Mouse (Mus musculus): ENCODE measurements around the gene Dgkg. TPM values are rescaled to one million over a fixed set of nuclear protein-coding genes. Genes with fewer than 3 reads are reported as not detected.

The Dgkg gene
- total RNA-seq, 2 experiments from 2014 or later: 31.0 to 44.2 TPM

DNA sequence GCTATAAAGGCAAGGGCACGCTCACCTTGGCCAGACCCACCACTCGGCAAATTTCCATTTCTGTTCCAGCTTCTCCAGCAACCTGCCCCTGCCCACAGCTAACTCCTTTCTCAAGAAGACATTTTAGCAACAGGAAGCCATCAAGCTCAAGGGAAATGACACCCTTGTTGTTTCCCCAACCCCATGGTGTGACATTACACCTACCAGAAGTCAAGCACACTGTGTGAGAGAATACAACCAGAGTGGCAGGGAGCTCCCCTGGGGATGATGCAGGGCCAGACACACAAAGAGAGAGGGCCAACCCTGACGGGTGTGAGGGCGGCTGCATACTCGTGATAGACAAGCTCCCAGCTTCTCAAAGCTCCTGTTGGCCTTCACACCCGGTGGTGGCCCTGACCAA is 49.0 kb downstream of the Dgkg start:
- no peak for DNase-seq (ENCODE audit: low spot score in 2 of 2)
- intact Hi-C loops (cut with DNase I): no loop called here

DNA sequence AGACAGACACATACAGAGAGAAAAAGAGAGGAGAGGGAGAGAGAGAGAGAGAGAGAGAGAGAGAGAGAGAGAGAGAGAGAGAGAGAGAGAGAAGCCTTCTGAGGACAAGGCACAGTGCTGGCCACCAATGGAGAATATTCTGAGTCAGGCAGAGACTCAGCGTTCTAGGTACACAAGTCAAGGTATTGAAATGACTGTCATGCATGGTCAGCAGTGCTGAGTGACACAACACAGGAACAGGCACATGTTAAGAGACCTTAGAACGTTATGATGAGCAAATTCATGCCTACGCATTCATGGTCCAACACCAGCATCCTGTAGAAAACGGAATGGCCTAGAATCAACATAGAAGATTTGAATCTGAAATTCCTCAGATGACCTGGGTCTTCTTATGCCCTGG is 50.0 kb downstream of the Dgkg start:
- no peak for DNase-seq (ENCODE audit: low spot score in 2 of 2)
- intact Hi-C loops (cut with DNase I): no loop called here

DNA sequence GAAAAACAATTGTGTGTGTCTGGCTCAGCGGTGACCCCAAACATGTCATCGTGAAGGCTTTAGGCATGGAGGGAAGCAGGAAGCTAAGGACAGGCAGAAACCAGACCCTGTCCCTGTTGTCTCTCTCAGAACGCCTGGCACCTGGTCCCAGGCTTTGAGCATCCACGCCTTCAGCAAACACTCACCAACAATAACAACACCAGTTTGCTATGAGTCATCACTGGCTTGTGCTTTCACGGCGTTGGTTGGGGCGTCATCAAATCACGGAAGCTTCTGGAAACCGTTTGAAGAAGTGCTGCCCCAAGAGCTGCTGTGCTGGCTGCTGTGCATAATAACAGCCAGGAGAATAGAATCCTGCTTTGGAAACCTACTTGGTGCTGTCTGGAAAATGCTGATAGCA is 54.6 kb downstream of the Dgkg start:
- intact Hi-C loops (cut with DNase I): no loop called here
- DNase-seq (ENCODE audit: low spot score in 2 of 2): no peak

DNA sequence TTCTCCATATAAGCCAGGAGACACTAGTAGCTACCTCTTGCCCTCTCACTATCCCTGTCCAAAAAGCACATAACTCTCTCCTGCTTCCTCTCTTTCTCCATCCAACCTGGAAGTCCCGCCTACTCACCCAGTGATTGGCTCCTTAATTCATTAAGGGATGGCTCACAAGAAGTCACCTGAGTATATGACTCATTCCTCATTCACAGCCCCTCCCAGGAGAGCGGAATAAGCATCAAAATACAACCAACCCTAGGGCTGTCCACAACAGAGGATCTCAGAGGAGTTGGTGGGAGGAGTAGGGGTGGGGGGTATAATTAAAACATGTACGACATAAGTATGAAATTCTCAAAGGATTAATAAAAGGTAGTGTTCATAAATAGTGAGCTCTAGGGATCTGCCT is 55.3 kb downstream of the Dgkg start:
- no peak for DNase-seq (ENCODE audit: low spot score in 2 of 2)

DNA sequence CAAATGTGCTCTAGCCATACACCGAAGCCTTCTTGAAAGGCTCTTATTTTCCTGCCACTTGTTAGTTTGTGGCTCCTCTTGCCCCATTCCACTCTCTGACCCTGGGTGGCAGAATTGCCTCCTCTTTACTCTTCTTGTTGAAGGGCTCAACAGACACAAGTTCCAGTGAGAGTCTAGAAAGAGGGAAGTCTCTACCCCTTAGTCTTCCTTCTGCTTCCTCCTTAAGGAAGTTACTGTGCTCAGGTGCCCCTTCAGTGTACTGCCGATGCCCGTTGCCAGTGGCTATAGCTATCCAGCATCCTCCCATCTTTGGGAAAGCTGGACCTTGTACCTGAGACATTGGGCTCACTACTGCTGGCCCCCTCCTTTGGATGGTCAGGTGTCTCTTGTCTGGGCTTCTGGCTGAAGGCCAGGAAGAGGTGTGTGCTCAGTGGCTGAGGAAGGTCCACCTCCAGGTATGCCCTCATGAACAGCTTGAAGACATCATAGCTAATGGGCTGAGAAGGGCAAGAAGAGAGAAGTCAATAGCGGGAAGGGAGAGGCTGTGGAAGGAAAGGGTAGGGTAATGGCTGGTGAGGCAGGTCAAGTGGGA is 56.8 kb downstream of the Dgkg start:
- intact Hi-C loops (cut with DNase I): no loop called here
- no peak for DNase-seq (ENCODE audit: low spot score in 2 of 2)

More for the DNA sequence above, 55.3 kb downstream of the Dgkg start:
- intact Hi-C loops (cut with DNase I): no loop called here

DNA sequence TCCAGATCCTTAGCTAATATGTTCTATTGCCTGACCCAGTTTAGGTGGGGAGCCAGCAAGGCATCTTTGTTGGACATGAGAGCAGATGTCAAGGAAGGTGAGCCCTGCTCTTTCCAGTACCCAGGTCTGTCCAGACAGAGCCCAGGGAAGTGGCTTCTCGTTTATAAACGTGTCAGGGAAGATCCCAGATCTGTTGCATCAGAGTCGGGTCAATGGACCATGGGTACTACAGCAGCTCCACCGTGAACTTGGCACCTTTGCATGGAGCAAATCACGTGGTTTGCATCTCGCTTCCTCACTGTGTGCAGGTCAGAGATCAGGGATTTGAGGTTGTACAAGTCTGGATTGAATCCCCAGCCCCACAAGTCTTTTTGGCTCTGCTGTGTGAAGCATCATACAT is 58.3 kb downstream of the Dgkg start:
- intact Hi-C loops (cut with DNase I): no loop called here
- DNase-seq (ENCODE audit: low spot score in 2 of 2): no peak

DNA sequence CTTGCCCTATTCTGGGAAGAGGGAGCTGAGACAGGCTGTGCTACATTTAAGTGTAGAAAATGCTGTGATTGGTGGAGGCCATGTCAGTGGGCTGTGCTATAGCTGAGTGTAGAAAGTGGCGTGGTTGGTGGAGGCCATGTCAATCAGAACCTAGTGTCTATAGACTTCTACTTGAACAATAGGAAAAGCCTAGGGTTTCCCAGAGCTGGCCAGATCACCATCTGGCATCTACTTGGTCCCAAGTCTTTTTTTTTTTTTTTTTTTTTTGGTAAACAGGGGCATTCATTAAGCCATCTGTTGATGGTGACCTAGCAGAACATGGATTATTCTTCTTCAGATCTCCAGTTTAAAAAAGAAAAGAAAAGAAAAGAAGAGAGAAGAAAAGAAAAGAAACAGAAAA is 60.6 kb downstream of the Dgkg start:
- intact Hi-C loops (cut with DNase I): no loop called here
- no peak for DNase-seq (ENCODE audit: low spot score in 2 of 2)

DNA sequence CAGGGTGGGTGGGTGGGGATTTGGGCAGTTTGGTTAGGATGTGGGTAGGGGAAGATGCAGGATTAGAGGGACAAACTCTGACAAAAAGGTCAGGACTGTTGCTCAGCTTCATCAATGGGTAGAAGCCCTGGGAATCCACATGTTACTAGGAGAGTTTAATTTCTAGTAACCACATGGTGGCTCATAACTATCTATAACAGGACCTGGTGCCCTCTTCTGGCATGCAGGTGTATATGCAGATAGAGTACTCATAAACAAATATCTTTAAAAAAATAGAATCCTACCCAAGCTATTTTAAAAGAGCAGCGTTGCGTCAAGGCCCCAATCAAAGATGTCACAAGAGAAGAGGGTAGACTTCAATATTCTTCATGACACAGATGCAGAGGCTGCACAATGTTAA is 63.1 kb downstream of the Dgkg start:
- no peak for DNase-seq (ENCODE audit: low spot score in 2 of 2)
- intact Hi-C loops (cut with DNase I): no loop called here

DNA sequence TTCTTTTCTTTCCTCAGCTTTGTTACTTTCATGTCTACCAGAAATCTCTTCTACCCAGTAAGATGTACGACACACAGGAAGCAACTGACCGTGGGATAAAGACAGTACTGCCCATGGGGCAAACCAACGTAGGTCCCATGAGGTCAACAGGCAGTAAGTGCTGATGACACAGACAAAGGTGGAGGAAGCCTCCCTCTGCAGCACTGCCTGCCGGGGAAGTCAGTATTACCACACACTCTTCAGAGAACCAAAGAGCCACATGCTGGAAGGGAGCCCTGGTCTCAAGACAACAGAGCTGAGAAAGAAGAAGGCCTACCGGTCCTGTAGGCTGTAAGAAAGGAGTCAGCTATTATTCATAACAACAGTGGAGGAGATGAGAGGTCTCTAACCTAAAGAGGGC is 67.4 kb downstream of the Dgkg start:
- intact Hi-C loops (cut with DNase I): no loop called here
- DNase-seq (ENCODE audit: low spot score in 2 of 2): no peak

DNA sequence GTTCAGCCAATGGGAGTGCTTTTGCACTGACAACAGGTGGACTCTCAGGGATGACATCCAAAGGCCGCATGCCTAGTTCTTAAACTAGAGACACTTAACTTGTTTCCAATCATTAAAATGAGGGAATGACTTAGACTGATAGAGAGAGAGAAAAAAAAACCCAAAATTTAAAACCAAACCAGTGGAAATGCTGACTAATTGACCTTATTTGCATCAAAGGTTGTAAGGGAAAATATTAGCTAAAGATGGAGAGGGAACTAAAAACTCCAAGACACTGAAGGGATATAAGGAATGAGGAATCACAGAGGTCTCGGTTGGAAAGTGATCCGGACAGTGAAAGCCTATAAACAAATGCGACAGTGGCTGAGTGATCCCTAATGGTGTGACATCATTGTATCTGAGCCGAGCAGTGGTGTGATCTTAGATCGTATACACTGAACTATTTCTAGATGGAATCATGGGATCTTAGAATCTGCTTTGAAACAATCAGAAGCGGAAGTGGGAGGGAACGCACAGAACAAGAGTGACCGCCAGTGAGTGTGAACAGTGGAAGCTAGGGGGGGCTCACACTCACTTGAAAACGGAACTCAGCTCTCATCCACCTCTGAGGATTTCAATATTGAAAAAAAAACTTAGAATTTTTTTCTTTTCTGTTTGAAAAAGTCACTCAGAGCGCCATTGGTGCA is 70.7 kb downstream of the Dgkg start:
- no peak for DNase-seq (ENCODE audit: low spot score in 2 of 2)
- intact Hi-C loops (cut with DNase I): no loop called here

DNA sequence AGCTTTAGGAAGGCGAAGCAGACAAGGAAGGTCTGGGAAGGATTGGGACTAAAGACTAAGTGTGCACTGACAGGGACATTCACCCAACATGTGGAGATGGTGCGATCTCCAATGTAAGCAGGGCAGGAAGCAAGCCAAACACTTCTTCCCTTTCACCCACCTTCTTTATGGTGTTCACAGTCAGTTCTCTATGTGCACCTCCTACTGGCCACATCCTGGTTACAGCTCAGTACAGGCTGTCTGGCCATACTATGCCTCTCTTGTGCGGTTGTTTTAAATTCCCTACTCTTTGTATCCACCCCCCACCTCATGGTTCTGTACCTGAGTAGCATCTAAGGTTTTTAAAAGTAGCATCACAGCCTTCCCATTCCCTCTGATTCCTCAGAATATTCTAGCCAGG is 71.5 kb downstream of the Dgkg start:
- intact Hi-C loops (cut with DNase I): no loop called here
- no peak for DNase-seq (ENCODE audit: low spot score in 2 of 2)

DNA sequence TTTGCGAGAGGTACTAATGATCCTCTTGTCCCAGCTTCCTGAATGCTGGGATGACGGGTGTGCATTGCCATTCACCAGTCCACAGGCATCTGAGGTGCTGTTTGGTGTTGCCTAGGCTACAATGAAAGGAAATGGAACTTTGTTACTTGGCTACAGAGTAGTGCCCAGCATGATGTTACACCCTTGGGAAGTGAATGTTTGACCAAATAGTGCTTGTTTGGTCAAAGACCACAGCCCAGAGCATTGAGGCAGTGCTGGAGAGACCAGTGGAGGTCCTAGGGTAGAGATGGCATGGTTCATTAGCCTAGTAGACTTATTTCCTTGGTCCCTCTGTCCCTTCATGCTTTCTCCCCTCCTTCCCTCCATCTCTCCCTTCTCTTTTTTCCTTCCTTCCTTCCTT is 73.6 kb downstream of the Dgkg start:
- no peak for DNase-seq (ENCODE audit: low spot score in 2 of 2)
- intact Hi-C loops (cut with DNase I): loop anchor here (5.0 kb wide), 1 partner anchor 224 kb away; no protein-coding TSS in a partner anchor

DNA sequence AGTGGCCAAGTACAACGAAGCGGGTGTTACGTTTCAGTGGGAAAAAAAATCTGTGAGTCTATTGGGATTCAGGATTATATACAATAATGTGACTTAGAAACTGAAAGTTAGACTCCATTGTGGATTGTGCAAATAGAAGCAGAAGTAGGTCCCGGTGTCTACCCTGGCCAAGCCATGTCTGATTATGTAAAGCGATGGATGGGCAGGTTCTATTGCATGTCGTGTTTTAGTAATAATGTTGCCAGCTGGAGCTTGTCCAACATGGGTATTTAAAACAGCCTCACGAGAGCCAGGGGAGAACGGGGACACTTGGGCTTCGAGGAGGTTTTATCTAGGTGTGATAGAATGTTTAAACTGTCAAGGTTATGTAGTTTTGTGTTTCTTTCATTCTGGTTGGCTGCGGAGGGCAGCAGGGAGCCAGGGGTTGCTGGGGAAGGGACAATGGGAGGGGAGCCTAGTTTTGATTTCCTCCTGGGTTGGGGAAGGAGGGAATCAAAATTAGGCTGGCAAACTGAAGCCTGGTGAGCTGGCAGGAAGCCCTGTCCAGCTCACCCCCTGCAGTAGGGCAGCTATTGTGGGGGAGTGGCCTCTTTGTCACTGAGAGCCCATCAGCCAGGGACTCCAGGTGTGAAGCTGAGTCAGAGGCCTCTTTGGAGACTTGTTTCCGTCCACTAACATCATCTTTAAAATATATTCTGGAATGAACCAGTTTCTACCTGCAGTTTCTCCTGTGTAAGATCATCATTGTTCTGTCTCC is 74.7 kb downstream of the Dgkg start:
- no peak for DNase-seq (ENCODE audit: low spot score in 2 of 2)
- intact Hi-C loops (cut with DNase I): loop anchor here (5.0 kb wide), 1 partner anchor 225 kb away; no protein-coding TSS in a partner anchor

DNA sequence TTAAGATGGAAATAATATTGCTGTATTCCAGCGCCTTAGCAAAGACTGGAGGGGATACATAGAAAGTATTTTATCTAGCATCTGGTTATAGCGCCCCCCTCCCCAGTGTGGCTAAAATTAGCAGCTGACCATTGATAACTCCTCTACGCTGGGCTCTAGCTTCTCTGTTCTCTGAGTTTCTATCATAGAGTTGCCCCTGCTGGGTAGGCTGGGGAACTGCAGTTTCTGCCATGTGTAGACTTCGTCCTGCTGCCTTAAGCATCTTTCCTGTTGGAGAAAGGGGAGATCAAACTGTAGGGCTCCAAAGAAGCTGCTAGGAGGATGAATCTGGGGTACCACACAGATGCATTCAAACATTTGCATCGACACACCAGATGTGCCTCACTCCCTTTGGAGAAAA is 76.9 kb downstream of the Dgkg start:
- intact Hi-C loops (cut with DNase I): loop anchor here (5.0 kb wide), 1 partner anchor 227 kb away; no protein-coding TSS in a partner anchor
- DNase-seq (ENCODE audit: low spot score in 2 of 2): peak in 1 of 2 experiments; percentile 39

DNA sequence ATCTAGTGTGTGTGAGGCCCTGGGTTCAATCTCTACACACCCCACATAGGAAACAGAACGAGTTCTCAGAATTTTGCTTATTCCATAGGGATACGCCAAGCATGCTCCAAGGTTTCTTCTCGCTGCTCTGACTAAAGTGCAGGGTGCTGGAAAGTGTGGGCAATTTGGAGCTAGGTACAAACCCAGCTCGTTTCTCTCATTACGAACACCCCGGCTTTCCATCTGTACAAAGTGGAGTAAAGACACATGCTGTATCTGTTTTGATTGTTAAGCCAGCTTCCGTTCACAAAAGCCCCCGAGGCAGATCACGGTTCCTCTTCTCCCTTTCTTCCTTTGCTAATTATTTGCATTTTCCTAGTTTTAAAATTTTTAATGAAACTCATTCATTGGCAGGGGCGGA is 78.1 kb downstream of the Dgkg start:
- intact Hi-C loops (cut with DNase I): loop anchor here (5.0 kb wide), 1 partner anchor 277 kb away; no protein-coding TSS in a partner anchor
- DNase-seq (ENCODE audit: low spot score in 2 of 2): no peak

DNA sequence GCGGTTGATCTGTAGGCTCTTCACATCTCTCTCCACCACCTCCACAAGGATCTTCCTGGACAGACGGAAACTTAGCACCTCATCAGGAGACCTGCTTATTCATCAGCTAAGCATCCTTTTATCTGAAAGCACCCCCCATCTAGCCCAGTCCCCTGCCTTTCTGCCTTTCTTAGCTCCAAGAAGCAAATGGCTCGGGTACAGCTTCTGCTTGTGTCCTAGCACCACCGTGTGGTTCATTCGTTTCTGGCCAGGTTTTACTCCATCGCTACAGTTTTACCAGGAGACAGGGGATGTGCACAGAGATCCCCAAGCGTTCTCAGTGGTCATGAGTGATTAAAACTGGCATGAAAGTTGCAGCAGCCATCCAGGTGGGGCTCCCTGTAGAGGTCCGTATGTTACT is 79.4 kb downstream of the Dgkg start:
- intact Hi-C loops (cut with DNase I): loop anchor here (5.0 kb wide), 1 partner anchor 275 kb away; no protein-coding TSS in a partner anchor
- DNase-seq (ENCODE audit: low spot score in 2 of 2): peak; percentile 61 to 68

DNA sequence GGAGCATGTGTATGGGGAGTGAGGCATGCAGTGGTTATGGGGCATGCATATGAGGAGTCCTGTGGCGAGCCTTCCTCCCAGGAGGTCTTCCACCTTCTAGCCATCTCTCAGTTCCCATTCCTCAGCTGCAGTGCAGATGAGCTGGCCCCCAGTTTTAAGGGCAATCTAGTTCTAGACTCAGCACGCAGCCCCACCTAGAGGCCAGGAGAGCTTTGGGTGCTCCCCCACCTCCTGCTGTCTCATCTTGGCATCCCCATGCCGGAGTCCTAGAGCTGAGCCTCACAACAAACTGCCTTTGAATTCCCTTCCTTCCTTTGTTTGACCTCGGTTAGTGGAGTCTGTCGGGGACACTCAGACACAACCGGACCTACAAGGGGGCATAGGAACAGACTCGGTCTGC is 82.9 kb downstream of the Dgkg start:
- DNase-seq (ENCODE audit: low spot score in 2 of 2): peak in 1 of 2 experiments; percentile 32
- intact Hi-C loops (cut with DNase I): no loop called here

DNA sequence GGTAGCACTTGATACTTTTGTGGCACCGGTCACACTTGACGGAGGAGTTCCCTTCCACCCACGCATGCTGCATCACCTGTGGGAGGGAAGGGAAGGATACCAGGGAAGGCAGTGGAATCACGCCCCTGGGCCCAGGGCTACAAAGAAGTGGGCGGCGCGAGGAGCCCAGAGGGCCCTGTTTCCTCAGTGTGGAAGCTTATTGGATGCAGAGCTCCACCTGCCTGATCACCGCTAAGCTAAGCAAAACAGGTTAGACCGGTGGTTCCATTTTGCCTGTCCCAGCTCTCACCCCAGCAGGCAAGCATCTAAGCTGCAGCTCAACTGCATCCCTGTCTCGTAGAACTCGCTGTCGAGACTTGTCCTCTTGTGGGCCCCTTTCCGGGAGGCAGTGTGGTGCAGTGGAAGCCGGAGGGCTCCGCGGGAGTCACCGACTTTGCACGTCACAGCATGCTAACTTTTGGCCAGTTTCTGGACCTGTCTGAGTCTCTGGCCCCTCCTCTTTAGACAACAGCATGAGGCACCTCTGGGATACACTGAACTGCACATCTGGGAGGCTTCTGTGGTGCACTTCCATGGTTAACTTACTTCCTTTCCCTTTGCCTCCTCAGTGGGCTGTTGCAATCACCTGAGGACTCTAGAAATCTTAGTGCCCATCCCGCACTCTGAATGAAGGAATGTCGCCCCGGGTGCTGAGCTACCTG is 84.2 kb downstream of the Dgkg start:
- DNase-seq (ENCODE audit: low spot score in 2 of 2): no peak
- intact Hi-C loops (cut with DNase I): no loop called here

DNA sequence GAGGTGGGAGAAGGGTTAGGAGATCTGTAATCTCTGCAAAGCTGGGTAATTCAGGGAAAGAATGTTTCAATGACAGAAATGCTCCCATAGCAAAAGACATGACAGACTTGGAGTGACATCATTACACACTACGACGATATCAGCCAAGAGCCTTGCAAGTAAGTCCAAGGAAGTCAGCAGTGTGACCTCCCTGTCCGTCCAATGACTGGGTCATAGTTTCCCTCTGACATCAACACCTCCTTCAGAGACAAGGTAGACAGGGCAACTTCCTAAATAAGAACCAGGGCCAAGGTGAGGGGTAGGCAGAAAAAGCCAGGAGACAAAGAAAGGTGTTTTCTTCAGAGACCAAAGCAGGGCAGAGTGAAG is 92.1 kb downstream of the Dgkg start:
- intact Hi-C loops (cut with DNase I): loop anchor here (2.0 kb wide), 1 partner anchor 242 kb away; no protein-coding TSS in a partner anchor
- DNase-seq (ENCODE audit: low spot score in 2 of 2): no peak

All from left cerebral cortex, postnatal 14 days (tissue).